Mouse (Mus musculus): ENCODE data around the gene Dus1l.
A peak's percentile ranks its signal among the peaks of the same experiment; 100 is the strongest.
"Not testable (repeated sequence)": the region's sequence is repeated elsewhere in the genome, so short reads cannot be mapped to it uniquely, and the experiment has no call there.

Dus1l gene

GRCm38 (mm10) chr11:120795756-120796613 is at the start of gene Dus1l:
Gene Dus1l, minus strand, starts transcription at chr11:120796403.
- DNase-seq (ENCODE audit: low read depth, low spot score), result peak; percentile 97

GRCm38 (mm10) chr11:120844329-120844728 is 48.1 kb upstream of the Dus1l start:
- no peak for DNase-seq (ENCODE audit: low read depth, low spot score)

GRCm38 (mm10) chr11:120833555-120834280 is 37.5 kb upstream of the Dus1l start:
- peak; percentile 52 for DNase-seq (ENCODE audit: low read depth, low spot score)

GRCm38 (mm10) chr11:120832962-120833361 is 36.8 kb upstream of the Dus1l start:
- not testable (repeated sequence) for DNase-seq (ENCODE audit: low read depth, low spot score)

GRCm38 (mm10) chr11:120831659-120832440 is 35.6 kb upstream of the Dus1l start:
- no peak for DNase-seq (ENCODE audit: low read depth, low spot score)

- DNase-seq (ENCODE audit: low read depth, low spot score), result no peak
Observed at GRCm38 (mm10) chr11:120830686-120831085, 34.5 kb upstream of the Dus1l start.

GRCm38 (mm10) chr11:120829757-120830532 is 33.7 kb upstream of the Dus1l start:
- DNase-seq (ENCODE audit: low read depth, low spot score), result no peak

GRCm38 (mm10) chr11:120828416-120828815 is 32.2 kb upstream of the Dus1l start:
- DNase-seq (ENCODE audit: low read depth, low spot score), result no peak

- DNase-seq (ENCODE audit: low read depth, low spot score), result no peak
Observed at GRCm38 (mm10) chr11:120826016-120826953, 30.1 kb upstream of the Dus1l start.

- DNase-seq (ENCODE audit: low read depth, low spot score), result no peak
Observed at GRCm38 (mm10) chr11:120825289-120825863, 29.2 kb upstream of the Dus1l start.

- peak; percentile 70 for DNase-seq (ENCODE audit: low read depth, low spot score)
Observed at GRCm38 (mm10) chr11:120824787-120825288, 28.6 kb upstream of the Dus1l start.

GRCm38 (mm10) chr11:120823956-120824786 is 28.0 kb upstream of the Dus1l start, which contains the start of gene Fasn:
Gene Fasn, minus strand, starts transcription at chr11:120824547.
- peak; percentile 96 for DNase-seq (ENCODE audit: low read depth, low spot score)

- DNase-seq (ENCODE audit: low read depth, low spot score), result no peak
Observed at GRCm38 (mm10) chr11:120823551-120823947, 27.3 kb upstream of the Dus1l start.

- no peak for DNase-seq (ENCODE audit: low read depth, low spot score)
Observed at GRCm38 (mm10) chr11:120822831-120823550, 26.8 kb upstream of the Dus1l start.

- no peak for DNase-seq (ENCODE audit: low read depth, low spot score)
Observed at GRCm38 (mm10) chr11:120822321-120822720, 26.1 kb upstream of the Dus1l start.

GRCm38 (mm10) chr11:120821076-120821922 is 25.1 kb upstream of the Dus1l start:
- DNase-seq (ENCODE audit: low read depth, low spot score), result no peak

- DNase-seq (ENCODE audit: low read depth, low spot score), result no peak
Observed at GRCm38 (mm10) chr11:120820546-120820945, 24.3 kb upstream of the Dus1l start.

All from R1 (cell line).